9 mouse cellular contexts compared by ENCODE assay signal in the genomic region with DNA sequence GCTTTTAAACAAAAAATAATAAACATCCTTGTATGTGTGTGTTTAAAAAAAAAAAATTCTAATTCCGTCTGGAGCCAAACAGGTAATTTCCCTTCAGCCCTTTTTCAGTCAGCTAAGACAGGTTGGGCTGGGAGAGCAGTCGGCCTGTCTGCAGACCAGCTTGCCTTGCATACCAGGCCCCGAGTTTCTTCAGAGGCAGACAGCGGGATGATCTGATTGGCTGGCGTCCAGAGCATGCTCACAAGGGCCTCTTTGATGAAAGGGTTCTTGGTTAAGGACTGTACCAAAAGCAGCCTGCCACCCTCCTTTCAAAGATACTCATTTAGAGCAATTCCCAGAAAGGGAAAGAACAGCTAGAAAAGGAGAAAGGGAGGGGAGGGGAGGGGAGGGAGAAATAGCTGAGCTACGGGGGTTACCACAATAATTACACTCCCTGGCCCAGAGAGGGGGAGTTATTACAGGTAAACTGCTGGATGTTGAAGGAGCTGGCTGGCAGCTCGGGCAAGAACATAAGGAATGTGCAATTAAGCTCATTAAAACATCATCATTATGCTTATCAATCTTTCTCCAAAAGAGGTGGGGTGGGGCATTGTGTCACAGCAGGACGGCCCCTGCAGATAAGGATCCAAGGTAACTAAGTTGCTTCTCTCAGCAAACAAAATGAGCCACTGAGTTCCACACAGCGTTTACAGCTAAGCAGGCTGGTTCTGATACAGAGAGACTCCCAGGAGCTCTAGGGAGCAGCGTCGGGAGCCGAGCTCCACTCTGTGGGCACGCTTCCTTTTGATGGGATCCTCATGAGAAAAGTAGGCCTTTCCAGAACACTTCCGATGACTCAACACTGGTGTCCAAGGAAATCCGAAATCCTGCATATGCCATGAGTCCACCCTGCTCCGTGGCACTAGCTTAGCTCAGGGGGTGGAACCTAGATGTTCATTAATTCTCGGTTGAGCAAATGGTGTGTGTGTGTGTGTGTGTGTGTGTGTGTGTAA.
DNase-seq lines count a peak whose midpoint lies in the region; ATAC-seq and TF ChIP-seq lines count a peak whose summit lies in the region.
"Had no signal": no experiment of that assay in that cellular context is flagged by ENCODE, and none has a peak within 500 bp of the region (broad histone marks: within the 10 kb centered on the region; RNA-seq: fewer than 3 reads in every experiment).

No protein-coding gene starts in this region.

- peaks cover 4% of the 10 kb centered on the region; the same call in 1 of the 2 replicates for H3K4me1 ChIP-seq in cerebellum, adult 2 months (ENCODE audit: control insufficient read depth, insufficient read depth, low read length)
- peaks cover 50% of the 10 kb centered on the region for H3K4me1 ChIP-seq in embryonic facial prominence, embryonic 15.5 days
- H3K4me1 ChIP-seq in limb, embryonic 14.5 days (ENCODE audit: control insufficient read depth, insufficient read depth, low read length) = peaks cover 24% of the 10 kb centered on the region

- H3K4me3 ChIP-seq in cerebellum, adult 2 months (replicated peaks; ENCODE audit: insufficient read depth, low read depth, low read length) = no peak overlapping the region
- no peak overlapping the region for H3K4me3 ChIP-seq in embryonic facial prominence, embryonic 15.5 days (replicated peaks)
- no peak overlapping the region for H3K4me3 ChIP-seq in limb, embryonic 14.5 days (replicated peaks; ENCODE audit: low read length)
- H3K4me3 ChIP-seq: myocyte had no signal

- no peak overlapping the region for H3K9ac ChIP-seq in embryonic facial prominence, embryonic 15.5 days
- no peak overlapping the region for H3K9ac ChIP-seq in limb, embryonic 14.5 days (ENCODE audit: low read depth, low read length, severe bottlenecking)

- H3K27ac ChIP-seq in cerebellum, adult 2 months (ENCODE audit: insufficient read depth, low read length) = no peak overlapping the region
- peak overlapping the region; percentile 58 for H3K27ac ChIP-seq in embryonic facial prominence, embryonic 15.5 days (replicated peaks)
- no peak overlapping the region for H3K27ac ChIP-seq in limb, embryonic 14.5 days (replicated peaks; ENCODE audit: low read depth, low read length)

- H3K36me3 ChIP-seq in embryonic facial prominence, embryonic 15.5 days = no peaks in the 10 kb centered on the region
- no peaks in the 10 kb centered on the region for H3K36me3 ChIP-seq in limb, embryonic 14.5 days (ENCODE audit: control insufficient read depth, insufficient read depth, low read length)

- no peaks in the 10 kb centered on the region for H3K27me3 ChIP-seq in cerebellum, adult 2 months (ENCODE audit: control insufficient read depth, insufficient read depth, low read length)
- H3K27me3 ChIP-seq in embryonic facial prominence, embryonic 15.5 days = no peaks in the 10 kb centered on the region
- no peaks in the 10 kb centered on the region for H3K27me3 ChIP-seq in limb, embryonic 14.5 days (ENCODE audit: control insufficient read depth, insufficient read depth, low read length)

- ATAC-seq in cerebellum, adult (ENCODE audit: insufficient number of reproducible peaks, low FRiP score, low TSS enrichment) = no peak
- ATAC-seq in embryonic facial prominence, embryonic 15.5 days (ENCODE audit: insufficient number of reproducible peaks, low FRiP score, low TSS enrichment, low read depth) = peak; percentile 67
- peak; percentile 32 for ATAC-seq in limb, embryonic 14.5 days (ENCODE audit: low FRiP score, low read depth)

- H3K9me3 ChIP-seq in embryonic facial prominence, embryonic 15.5 days (replicated peaks) = no peaks in the 10 kb centered on the region
- H3K9me3 ChIP-seq in limb, embryonic 14.5 days (ENCODE audit: control insufficient read depth, low read length) = no peaks in the 10 kb centered on the region

- no peak for TF ChIP-seq POLR2A in cerebellum, adult 2 months (IDR thresholded peaks at IDR 0.05; ENCODE audit: borderline replicate concordance, insufficient read depth, low read length)
- TF ChIP-seq POLR2A in limb, embryonic 14.5 days (IDR thresholded peaks at IDR 0.05; ENCODE audit: borderline replicate concordance, extremely low read depth, insufficient read depth, insufficient read length) = no peak

- DNase-seq in cerebellum, adult 2 months = peak; percentile 23 to 43
- peak; percentile 87 for DNase-seq in MN1 (ENCODE audit: low spot score)
- DNase-seq in kidney, adult 9 months = peak; percentile 34
- DNase-seq in limb, embryonic 14.5 days (ENCODE audit: low spot score) = peak; percentile 68
- DNase-seq in right cerebral cortex, postnatal 36 days (ENCODE audit: low spot score in 2 of 2) = peak; percentile 40 to 42
- no peak for DNase-seq in thymus, postnatal 0 days (ENCODE audit: low spot score)

- no peak for TF ChIP-seq CTCF in cerebellum, adult 2 months (IDR thresholded peaks at IDR 0.05; ENCODE audit: borderline replicate concordance, insufficient read depth, low read depth, low read length)

- H3K4me2 ChIP-seq in embryonic facial prominence, embryonic 15.5 days (replicated peaks) = 0 out of 2 replicates have a peak overlapping the region, but pooled peaks have one; percentile 10
- no peak overlapping the region for H3K4me2 ChIP-seq in limb, embryonic 14.5 days (replicated peaks; ENCODE audit: low read depth, low read length, severe bottlenecking)

- 78% methylated on average over 17 of the region's 17 CpGs for WGBS in cerebellum, adult 2 months
- WGBS in embryonic facial prominence, embryonic 15.5 days = 45% methylated on average over 17 of the region's 17 CpGs
- WGBS in limb, embryonic 14.5 days = 44% methylated on average over 17 of the region's 17 CpGs
